Mouse (Mus musculus) cortical plate, adult 2 months (tissue): ENCODE results near the gene Il20ra.

Source experiments
- CTCF ChIP-seq: fragments of 200-500 bp; IDR thresholded peaks from 2 replicates; pipeline ENCODE4 v1.5.1; 2011; ENCODE audit warnings: mild to moderate bottlenecking, control low read depth, low read length; ENCODE audit not compliant: insufficient read depth; ENCODE audit errors: extremely low read depth
- POLR2A ChIP-seq: fragments of 200-500 bp; IDR thresholded peaks from 2 replicates; pipeline ENCODE4 v1.6.1; 2011; ENCODE audit warnings: mild to moderate bottlenecking, low read length, control low read depth; ENCODE audit not compliant: insufficient read depth; ENCODE audit errors: extremely low read depth

- TF ChIP-seq CTCF = no peak
- no peak for TF ChIP-seq POLR2A
Measured at GRCm38 (mm10) chr10:19687686-19688085, 24.7 kb upstream of the Il20ra start.
